ENCODE assay signal across 7 mouse cellular contexts in the genomic region with DNA sequence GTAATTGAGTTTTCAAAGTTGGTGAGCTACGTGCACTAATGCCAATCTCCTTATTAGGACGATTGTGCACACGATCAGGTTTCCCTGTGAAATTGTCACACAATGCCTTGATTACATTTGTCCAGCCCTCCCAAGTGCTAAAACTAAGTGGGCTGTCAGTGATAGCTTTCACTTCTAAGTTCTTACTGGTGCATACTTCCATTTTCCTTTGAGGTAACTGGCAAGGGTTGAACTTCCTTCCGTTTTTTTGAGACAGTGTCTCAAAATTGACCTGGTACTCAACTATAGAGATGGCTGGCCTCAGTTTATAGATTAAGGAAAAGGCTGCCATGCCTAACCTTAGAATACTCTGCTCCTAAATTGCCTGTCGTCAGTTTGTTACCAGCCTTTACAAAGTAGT. TPM values are rescaled to one million over a fixed set of nuclear protein-coding genes. Genes with fewer than 3 reads are reported as not detected.
"Had no signal": no experiment of that assay in that cellular context is flagged by ENCODE, and none has a peak within 500 bp of the region (broad histone marks: within the 10 kb centered on the region; RNA-seq: fewer than 3 reads in every experiment).

No protein-coding gene starts in this region.

RNA-seq across cellular contexts. Expression of a gene that starts 16.1 kb away (rescaled TPM):
- total RNA-seq: forebrain, postnatal 0 days; gastrocnemius, adult 18-20 months; gastrocnemius, adult 2 months; gastrocnemius, adult 8-10 months; gastrocnemius, postnatal 10 days; gastrocnemius, postnatal 25 days; gastrocnemius, postnatal 36 days had no signal
